Mouse (Mus musculus): ENCODE measurements around the gene Csnk1g1.

DNA sequence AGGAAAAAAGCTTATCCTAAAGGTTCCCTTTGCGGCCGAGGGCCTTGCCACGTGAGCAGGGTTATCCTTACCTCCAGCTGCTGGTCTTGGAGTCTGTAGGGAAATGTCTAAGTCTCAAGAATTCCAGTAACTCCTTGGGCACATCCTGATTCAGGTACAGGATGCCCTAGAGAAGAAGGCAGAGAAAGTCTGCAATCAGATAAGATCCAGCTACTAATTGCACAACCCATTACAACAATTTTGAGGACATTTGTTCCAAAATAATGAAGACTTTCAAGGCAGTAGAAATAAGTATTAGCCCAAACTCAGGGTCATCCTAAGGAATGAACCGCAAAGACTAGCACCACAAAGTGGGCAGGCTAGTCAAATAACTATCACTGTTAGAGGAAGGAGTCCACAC is 159.3 kb downstream of the Csnk1g1 start:
- TF ChIP-seq MAFK (IDR thresholded peaks at IDR 0.05; ENCODE audit: insufficient read depth, low read depth, low read length) (no peak), CHD2 (IDR thresholded peaks at IDR 0.05; ENCODE audit: low read depth, low read length) (no peak), ZNF384 (IDR thresholded peaks at IDR 0.05; ENCODE audit: low read depth, low read length) (no peak), HCFC1 (IDR thresholded peaks at IDR 0.05; ENCODE audit: borderline replicate concordance, insufficient read depth, low read length) (no peak)
